Mouse (Mus musculus) erythroblast, embryonic 14.5 days (primary cell): ENCODE results near the gene Cdkn1b.

Experiments
- GATA1 ChIP-seq: IDR thresholded peaks from 2 replicates; pipeline ENCODE4 v1.6.1; 2012; ENCODE audit warnings: low read length, inconsistent platforms, mixed read lengths
- TAL1 ChIP-seq: IDR thresholded peaks from 3 replicates; pipeline ENCODE4 v1.6.1; 2012; ENCODE audit warnings: low read length, inconsistent platforms, mixed read lengths

- no peak for TF ChIP-seq TAL1
- TF ChIP-seq GATA1 = no peak
Observed at GRCm38 (mm10) chr6:134943759-134944407, 23.7 kb downstream of the Cdkn1b start.
